8 mouse cellular contexts compared by ENCODE assay signal in the genomic region with DNA sequence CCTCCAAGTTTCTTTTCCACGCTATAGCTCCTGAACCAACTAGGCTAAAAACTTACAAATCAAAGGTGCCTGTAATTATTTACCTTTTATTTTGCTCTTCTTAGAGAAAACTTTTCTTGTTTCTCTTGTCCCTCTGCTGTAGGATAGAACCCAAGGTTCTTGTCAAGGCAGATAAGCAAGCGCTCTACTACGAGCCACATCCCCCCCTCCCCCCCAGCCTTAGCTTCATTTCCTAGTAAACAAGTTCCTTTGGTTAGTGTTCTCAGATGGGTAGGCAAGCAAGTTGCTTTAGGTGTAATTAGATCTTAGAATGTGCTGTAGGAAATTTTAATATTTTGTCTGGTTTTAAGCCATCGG. TPM values are rescaled to one million over a fixed set of nuclear protein-coding genes. Genes with fewer than 3 reads are reported as not detected.
DNase-seq lines count a peak whose midpoint lies in the region; ATAC-seq and TF ChIP-seq lines count a peak whose summit lies in the region.

No protein-coding gene starts in this region.

- 11% methylated on average over 4 of the region's 4 CpGs for WGBS in heart, embryonic 14.5 days
- WGBS in forebrain, embryonic 15.5 days, result 12% methylated on average over 4 of the region's 4 CpGs
- WGBS in macrophage (ENCODE audit: missing documents), result 2% methylated on average over 4 of the region's 4 CpGs

- peak overlapping the region; percentile 77 for H3K4me2 ChIP-seq in heart, embryonic 14.5 days (ENCODE audit: low read length)
- H3K4me2 ChIP-seq in forebrain, embryonic 15.5 days (replicated peaks), result peak overlapping the region; percentile 91

- H3K79me2 ChIP-seq in macrophage (ENCODE audit: inconsistent target), result peaks cover 83% of the 10 kb centered on the region

- DNase-seq in heart, postnatal 36 days, result no peak
- peak; percentile 20 for DNase-seq in ES-E14 (ENCODE audit: low read depth, low spot score)
- DNase-seq in left cerebral cortex, adult 8-10 months (ENCODE audit: low spot score in 2 of 2), result no peak
- DNase-seq in cerebellum, adult 8-10 months, result no peak
- DNase-seq in right cerebral cortex, postnatal 10 days (ENCODE audit: low spot score in 2 of 2), result no peak

- in situ Hi-C loops in ES-E14 (cut with MboI; ENCODE audit: low sequenced_read_pairs in 2 of 2, unreplicated experiment in 2 of 2), result no loop called here

- intact Hi-C loops in heart, postnatal 36 days (cut with DNase I), result no loop called here

- peaks cover 13% of the 10 kb centered on the region for H3K36me3 ChIP-seq in heart, embryonic 14.5 days (ENCODE audit: control insufficient read depth, insufficient read depth, low read length)
- no peaks in the 10 kb centered on the region for H3K36me3 ChIP-seq in ES-E14 (ENCODE audit: control insufficient read depth, insufficient read depth, low read length, poor library complexity, severe bottlenecking)
- H3K36me3 ChIP-seq in forebrain, embryonic 15.5 days, result peaks cover 6% of the 10 kb centered on the region; the same call in 1 of the 2 replicates
- H3K36me3 ChIP-seq in macrophage (ENCODE audit: inconsistent target), result 0 out of 2 replicates have a peak, but pooled peaks cover 4% of the 10 kb centered on the region

- H3K9me3 ChIP-seq in heart, embryonic 14.5 days (ENCODE audit: control insufficient read depth, low read length), result no peaks in the 10 kb centered on the region
- no peaks in the 10 kb centered on the region for H3K9me3 ChIP-seq in ES-E14 (ENCODE audit: control insufficient read depth, insufficient read depth, low read depth, low read length)
- no peaks in the 10 kb centered on the region for H3K9me3 ChIP-seq in forebrain, embryonic 15.5 days

- peak overlapping the region; percentile 98 for H3K9ac ChIP-seq in heart, embryonic 14.5 days (ENCODE audit: low read length)
- H3K9ac ChIP-seq in ES-E14 (ENCODE audit: insufficient read depth, low read depth, low read length, poor library complexity, severe bottlenecking), result peak overlapping the region; percentile 99
- H3K9ac ChIP-seq in forebrain, embryonic 15.5 days (replicated peaks), result peak overlapping the region; percentile 77

- no peak for ATAC-seq in heart, embryonic 14.5 days (ENCODE audit: insufficient number of reproducible peaks, insufficient read depth, low FRiP score, low read depth)
- ATAC-seq in forebrain, embryonic 15.5 days (replicated peaks), result no peak

- peak overlapping the region; percentile 97 to 98 for H3K27ac ChIP-seq in heart, embryonic 14.5 days (replicated peaks in 1 of 2; ENCODE audit: control insufficient read depth in 1 of 2, insufficient read depth in 1 of 2, low read depth in 2 of 2, low read length in 2 of 2)
- H3K27ac ChIP-seq in ES-E14 (ENCODE audit: insufficient read depth, low read depth, low read length, poor library complexity, severe bottlenecking) (peak overlapping the region; percentile 94; the same call in 1 of the 2 replicates), macrophage (peak overlapping the region; percentile 73)
- no peak overlapping the region; the same call in 1 of the 2 replicates for H3K27ac ChIP-seq in forebrain, embryonic 15.5 days (replicated peaks)

- no peaks in the 10 kb centered on the region for H3K27me3 ChIP-seq in heart, embryonic 14.5 days (ENCODE audit: control insufficient read depth, insufficient read depth, low read length)
- no peaks in the 10 kb centered on the region for H3K27me3 ChIP-seq in forebrain, embryonic 15.5 days

- H3K4me1 ChIP-seq in heart, embryonic 14.5 days (ENCODE audit: control insufficient read depth in 2 of 2, insufficient read depth in 2 of 2, low read length in 2 of 2), result peaks cover 4 to 28% of the 10 kb centered on the region in 2 experiments
- H3K4me1 ChIP-seq in ES-E14 (ENCODE audit: control insufficient read depth in 2 of 2, insufficient read depth in 2 of 2, low read length in 2 of 2, poor library complexity in 1 of 2), result peaks cover 2 to 6% of the 10 kb centered on the region in 2 experiments; a peak in 3 of 4 replicates
- H3K4me1 ChIP-seq in forebrain, embryonic 15.5 days, result peaks cover 39% of the 10 kb centered on the region

- H3K4me3 ChIP-seq in heart, embryonic 14.5 days (ENCODE audit: control insufficient read depth in 1 of 2, insufficient read depth in 1 of 2, low read depth in 1 of 2, low read length in 2 of 2), result peak overlapping the region; percentile 93 to 100
- H3K4me3 ChIP-seq in ES-E14 (ENCODE audit: insufficient read depth in 1 of 2, low read depth in 1 of 2, low read length in 2 of 2, poor library complexity in 1 of 2, severe bottlenecking in 1 of 2) (peak overlapping the region; percentile 98), macrophage (ENCODE audit: inconsistent target) (peak overlapping the region; percentile 78)
- peak overlapping the region; percentile 78 for H3K4me3 ChIP-seq in forebrain, embryonic 15.5 days

TF ChIP-seq in ES-E14, 5 proteins besides CTCF, POLR2A, EP300 and RAD21:
- TF ChIP-seq HCFC1 (IDR thresholded peaks at IDR 0.05; ENCODE audit: borderline replicate concordance, insufficient read depth, low read length) (no peak), CHD2 (IDR thresholded peaks at IDR 0.05; ENCODE audit: low read depth, low read length) (no peak)
TF ChIP-seq in ES-E14: peak in this region for 0.

RNA-seq across cellular contexts. Expression of gene Wdr78, which starts 5.7 kb away (rescaled TPM):
- 0.89 and 1.2 TPM in 2 replicates for polyA plus RNA-seq in heart, embryonic 14.5 days (2014; fragmentation: Nextera tagmentation; extraction: Ambion mirVana)
- total RNA-seq in heart, postnatal 36 days (2021), result 1 to 10 TPM; 1.1 to 1.5 TPM
- 0.74 and 0.76 TPM in 2 replicates for total RNA-seq in ES-E14 (2012; rRNA removed)
- polyA plus RNA-seq in forebrain, embryonic 15.5 days (2015; fragmentation: Nextera tagmentation; extraction: Ambion mirVana), result 4.0 and 5.8 TPM in 2 replicates
- 1 to 10 TPM in 23 of 26 experiments, under 1 TPM in 3; 0.49 to 8.2 (median 3.6) TPM for total RNA-seq in macrophage (2018; cell fraction: chromatin; rRNA removed)
- total RNA-seq in macrophage (2018; cell fraction: cytosol; rRNA removed), result 1 to 10 TPM in 2 of 26 experiments, under 1 TPM in 24; 0.28 to 1.4 (median 0.52) TPM
- total RNA-seq in macrophage (2018; cell fraction: nucleus; rRNA removed), result 1 to 10 TPM in 20 of 26 experiments, under 1 TPM in 6; 0.52 to 7.3 (median 1.4) TPM
- 0.31 to 0.56 TPM (median 0.40 TPM) in 3 replicates for polyA plus RNA-seq in macrophage (2018)
- total RNA-seq in left cerebral cortex, adult 8-10 months (2022), result 10 to 100 TPM; 12.4 to 17.1 (median 14.5) TPM

RNA-seq across cellular contexts. Expression of gene Mier1, which starts 5.8 kb away (rescaled TPM):
- 27.4 and 36.1 TPM in 2 replicates for polyA plus RNA-seq in heart, embryonic 14.5 days (2014; fragmentation: Nextera tagmentation; extraction: Ambion mirVana)
- total RNA-seq in heart, postnatal 36 days (2021), result 10 to 100 TPM; 32.5 to 34.6 TPM
- total RNA-seq in ES-E14 (2012; rRNA removed), result 37.9 and 52.6 TPM in 2 replicates
- polyA plus RNA-seq in forebrain, embryonic 15.5 days (2015; fragmentation: Nextera tagmentation; extraction: Ambion mirVana), result 36.4 and 38.0 TPM in 2 replicates
- 100 to 1,000 TPM; 110 to 381 (median 229) TPM for total RNA-seq in macrophage (2018; cell fraction: chromatin; rRNA removed)
- 10 to 100 TPM; 35.9 to 60.5 (median 44.3) TPM for total RNA-seq in macrophage (2018; cell fraction: cytosol; rRNA removed)
- 100 to 1,000 TPM in 18 of 26 experiments, 10 to 100 TPM in 8; 71.2 to 256 (median 116) TPM for total RNA-seq in macrophage (2018; cell fraction: nucleus; rRNA removed)
- polyA plus RNA-seq in macrophage (2018), result 21.6 to 42.7 TPM (median 27.8 TPM) in 3 replicates
- total RNA-seq in left cerebral cortex, adult 8-10 months (2022), result 10 to 100 TPM; 41.5 to 53.8 (median 48.3) TPM
